Mouse (Mus musculus) ovary, postnatal 10 days (tissue): ENCODE data around the gene Tnip1.
"Not testable (repeated sequence)": the region's sequence is repeated elsewhere in the genome, so short reads cannot be mapped to it uniquely, and the experiment has no call there.

Experiments
- DNase-seq: peaks from one replicate; pipeline ENCODE4 v3.0.0; 2022; ENCODE audit warnings: low spot score

Gene Tnip1

DNA sequence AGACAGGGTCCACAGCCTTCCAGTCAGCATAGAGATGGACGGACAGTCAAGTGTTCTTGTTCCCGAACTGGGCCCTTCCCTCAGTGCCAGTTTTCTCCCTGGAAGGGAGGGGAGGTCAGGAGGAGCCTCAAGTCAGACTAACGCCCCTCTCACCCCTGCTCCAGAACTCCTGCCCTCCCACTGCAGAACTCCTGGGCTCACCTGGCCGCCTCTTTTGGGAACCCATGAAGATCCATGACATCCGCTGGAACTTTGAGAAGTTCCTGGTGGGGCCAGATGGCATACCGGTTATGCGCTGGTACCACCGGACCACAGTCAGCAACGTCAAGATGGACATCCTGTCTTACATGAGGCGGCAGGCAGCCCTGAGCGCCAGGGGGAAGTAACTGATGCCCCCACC is 53.4 kb downstream of the Tnip1 start:
- DNase-seq = no peak

DNA sequence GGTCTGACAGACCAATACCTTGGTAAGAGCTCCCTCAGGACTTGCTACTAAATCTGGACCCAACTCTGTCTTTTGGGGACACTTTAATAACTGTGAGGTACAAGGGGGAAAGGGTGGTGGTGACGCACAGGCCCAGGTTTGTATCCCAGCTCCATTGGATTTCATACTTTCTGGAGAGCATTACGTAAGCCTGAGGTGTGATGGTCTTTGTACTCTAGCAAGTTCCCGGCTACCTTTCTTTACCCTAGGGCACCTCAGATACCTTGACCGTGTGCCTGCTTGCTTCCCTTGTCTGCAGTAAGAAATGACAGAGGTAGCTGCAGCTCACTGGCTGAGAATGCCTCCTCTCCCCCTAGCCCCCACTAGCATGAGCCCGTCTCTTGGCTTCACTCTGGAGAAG is 55.5 kb downstream of the Tnip1 start:
- no peak for DNase-seq

DNA sequence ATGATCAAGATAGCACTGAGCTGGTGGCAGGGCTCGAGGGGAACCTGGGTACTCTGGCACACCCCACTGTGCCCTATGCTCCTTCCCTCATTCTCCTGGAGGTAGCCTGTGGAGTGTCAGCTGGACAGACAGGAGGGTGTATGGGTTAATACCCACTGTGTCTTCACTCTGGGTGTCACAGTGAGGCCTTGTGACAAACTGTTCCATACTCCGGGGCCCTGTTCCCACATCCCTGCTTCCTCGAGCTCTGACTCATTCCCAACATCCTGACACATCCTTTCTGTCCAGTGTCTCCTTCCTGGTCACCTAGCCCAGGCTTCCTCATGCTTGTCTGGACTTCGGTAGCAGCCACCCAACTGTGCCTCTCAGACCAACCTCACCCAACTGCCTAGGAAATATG is 56.3 kb downstream of the Tnip1 start:
- DNase-seq = no peak

DNA sequence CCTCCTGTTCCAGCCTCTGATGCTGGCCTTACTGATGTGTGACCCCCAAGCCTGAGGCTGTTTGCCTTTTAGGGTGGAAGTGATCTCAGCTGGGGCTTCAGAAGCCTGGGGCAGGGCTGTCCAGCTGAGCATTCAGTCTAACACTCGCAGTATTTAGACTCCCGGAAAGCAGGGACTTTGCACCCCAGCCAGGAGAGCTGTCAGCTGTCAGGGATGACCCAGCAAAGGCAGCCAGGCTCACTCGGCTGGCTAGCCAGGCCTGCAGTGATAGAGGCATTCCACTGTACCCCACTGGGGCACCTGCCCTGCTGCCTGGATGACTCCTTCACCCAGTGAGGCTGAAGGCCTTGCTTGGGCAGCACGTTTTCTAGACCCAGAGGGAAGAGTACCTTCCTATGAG is 56.8 kb downstream of the Tnip1 start:
- DNase-seq = no peak

DNA sequence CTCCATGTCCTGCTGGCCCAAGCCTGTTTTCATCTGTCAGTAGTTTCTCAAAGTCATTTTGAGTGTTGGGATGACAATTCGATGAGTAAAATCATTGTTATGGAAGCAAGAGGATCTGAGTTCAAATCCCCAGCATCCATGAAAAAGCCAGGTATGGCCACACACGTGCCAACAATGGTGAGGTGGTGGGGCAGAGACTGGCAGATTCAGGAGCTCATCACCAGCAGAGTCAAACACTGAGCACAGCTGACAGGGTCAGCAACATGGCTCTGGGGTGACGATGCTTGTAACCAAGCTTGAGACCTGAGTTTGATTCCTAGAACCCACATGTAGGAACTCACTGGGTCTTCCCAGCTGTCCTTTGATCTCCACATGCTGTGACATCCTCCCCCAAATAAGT is 57.6 kb downstream of the Tnip1 start:
- DNase-seq = no peak

DNA sequence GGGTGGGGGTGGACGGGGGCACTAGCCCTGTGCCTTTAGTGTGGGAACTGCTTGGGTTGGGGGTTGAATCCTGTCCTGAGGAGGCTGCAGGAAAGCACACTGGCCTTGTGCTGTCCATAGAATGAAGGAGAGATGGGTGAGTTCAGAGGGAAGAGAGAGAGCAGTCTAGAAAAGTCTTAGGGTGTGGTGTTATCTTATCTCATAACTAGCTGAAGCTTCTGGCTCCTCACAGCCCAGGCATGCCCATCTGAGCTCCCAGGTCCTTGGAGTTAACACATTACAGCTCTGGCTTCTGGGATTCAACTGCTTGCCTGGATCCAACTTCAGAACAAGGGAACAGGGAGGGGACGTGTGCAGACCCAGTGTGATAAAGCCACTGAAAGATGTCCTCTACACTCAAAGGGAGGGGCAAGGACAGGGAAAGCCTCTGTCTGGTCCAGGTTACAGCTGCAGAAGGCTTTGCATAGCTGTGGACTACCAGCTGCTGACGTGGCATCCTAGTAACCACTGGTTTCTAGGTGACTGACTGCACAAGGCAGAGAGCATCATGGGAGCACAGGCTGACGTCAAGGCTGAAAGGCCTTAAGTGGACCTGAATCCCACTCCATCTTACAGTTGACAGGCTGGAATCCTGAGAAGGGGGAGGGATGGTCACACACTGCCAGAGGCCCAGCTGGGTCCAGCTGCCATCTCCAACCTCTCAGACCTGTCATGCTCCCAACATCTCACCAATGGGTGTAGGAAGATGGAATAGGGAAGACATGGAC is 58.6 kb downstream of the Tnip1 start:
- DNase-seq = no peak

DNA sequence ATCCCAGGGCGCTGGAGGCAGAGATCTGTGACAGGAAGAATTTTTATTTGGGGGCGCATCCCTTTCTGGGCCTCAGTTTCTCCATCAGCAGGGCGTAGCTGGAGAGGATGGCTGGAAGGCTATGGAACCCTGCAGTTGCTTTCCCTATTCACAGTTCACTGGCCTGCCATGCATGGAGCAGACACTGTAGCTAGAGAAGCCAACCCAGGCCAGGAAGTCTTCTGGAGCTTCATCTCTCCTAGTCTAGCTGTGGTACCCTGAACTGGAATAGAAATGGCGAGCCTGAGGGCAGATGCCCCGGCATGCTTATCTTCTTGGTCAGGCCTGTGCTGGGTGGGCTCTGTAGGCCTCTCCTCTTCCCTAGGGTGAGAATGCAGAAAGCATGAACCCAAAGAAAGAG is 59.4 kb downstream of the Tnip1 start:
- DNase-seq = no peak

DNA sequence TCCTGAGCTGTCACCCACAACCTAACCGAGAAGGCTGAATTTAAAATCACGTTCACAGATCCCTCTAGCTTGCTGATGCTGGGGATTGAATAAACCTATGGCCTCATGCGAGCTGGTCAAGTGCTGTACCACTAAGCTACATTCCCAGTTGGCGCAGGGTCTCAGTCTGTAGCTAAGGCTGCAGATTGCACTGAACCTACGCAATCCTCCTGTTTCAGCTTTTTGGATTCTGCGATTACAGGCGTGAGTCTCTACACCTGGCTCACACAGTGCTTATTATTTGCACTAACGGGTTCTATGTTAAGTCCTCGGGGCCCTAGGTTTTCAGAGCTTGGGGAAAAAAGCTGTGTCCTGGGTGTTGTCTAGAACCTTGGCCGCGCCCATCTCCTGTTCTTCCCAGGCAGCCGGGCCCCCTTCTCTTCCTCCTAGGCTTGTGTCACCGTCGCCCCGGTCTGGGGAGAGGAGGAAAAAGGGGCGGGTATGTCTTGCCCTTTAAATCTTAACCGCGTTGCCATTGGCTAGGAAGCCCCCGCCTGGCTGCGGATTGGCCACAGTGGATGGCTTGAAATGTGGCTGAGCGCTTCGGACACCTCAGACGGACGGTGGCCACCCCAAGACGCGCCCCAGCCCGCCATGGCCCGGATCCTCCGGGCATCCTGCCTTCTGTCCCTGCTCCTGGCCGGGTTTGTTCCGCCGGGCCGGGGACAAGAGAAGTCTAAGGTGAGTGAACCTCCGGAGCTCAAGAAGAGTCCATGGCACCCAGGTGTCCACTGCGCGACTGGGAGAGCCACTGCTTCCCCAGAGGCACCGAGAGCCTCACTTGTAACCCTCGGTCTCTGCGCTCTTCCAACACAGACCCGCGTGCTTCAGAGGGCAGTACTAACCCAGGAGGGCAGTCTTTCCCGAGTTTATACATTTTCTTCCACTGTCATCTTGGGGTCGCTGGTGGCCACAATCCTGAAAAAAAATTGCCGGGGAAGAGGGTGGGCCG is 60.1 kb downstream of the Tnip1 start, which contains the start of gene Gpx3:
Gene Gpx3 (plus strand): TSS at position 121 of the 991 bp plus-strand sequence.
- no peak for DNase-seq

DNA sequence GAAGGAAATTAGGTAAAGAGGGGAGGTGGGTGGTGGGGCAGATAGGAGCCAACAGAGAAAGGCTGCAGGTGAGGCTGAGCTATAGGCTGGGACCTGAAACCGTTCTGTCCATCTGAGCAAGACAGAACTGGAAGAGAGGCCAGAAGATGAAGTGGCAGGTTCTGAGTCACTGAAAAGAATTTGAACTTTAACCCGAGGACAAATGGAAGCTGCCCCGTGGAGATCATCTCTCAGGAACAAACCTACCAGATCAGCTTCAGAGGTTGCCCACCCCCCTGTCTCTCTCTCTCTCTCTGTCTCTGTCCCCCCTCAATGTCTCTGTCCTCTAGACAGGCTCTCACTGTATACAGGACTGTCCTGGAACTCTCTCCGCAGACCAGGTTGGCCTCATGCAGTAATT is 63.1 kb downstream of the Tnip1 start:
- no peak for DNase-seq

DNA sequence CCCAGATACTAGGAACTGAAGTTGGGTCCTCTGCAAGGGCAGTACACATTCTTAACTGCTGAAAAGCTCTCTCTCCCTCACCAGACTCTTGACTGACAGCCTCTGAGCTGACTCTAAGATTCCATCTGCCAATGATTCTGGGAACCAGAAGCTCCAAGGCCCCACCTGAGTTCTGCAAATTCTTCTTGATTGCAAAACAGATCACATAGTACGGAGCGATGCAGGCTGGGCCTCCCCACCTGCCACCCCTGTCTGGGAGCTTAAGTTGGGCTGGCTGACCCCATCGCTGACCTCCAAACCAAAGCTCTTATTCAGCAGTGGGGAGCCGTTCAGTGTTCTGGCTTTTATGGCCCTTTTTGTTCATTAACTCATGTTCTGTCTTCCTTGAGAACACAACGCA is 65.2 kb downstream of the Tnip1 start:
- no peak for DNase-seq

DNA sequence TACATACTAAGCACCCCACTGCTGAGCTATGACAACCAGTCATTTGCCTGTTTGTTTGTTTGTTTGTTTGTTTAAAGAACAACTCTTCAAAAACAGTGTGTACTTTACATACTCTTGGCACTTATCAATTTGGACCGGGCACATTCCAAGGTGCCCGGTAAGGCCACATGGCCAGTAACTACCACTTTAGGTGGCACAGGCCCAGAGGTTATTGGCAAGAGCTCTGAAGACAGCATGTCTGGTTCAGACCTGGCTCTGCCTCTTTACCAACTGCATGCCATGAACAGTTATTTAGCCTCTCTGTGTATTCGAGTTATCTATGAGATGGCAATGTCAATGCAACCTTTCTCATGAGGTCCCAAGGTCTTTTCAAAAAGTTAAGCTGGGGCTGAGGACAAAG is 66.1 kb downstream of the Tnip1 start:
- not testable (repeated sequence) for DNase-seq

DNA sequence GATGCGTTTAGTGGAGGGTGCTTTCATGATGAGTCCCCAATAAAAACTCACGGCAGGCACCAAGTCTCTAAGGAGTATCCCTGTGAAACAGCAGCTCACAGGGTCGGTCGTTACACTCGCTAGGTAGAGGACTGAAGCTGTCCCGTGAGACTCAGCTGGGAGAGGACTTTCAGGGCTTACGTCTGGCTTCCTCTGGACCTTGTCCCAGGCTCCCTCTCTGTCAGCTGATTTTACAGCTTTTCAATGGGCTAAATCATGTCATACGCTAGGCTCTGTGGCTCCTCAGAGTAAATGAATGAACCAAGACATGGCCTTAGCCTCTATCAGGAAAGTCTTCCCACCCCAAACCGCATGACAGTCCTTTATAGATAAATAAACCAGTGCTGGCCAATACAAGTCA is 68.1 kb downstream of the Tnip1 start:
- DNase-seq = no peak

DNA sequence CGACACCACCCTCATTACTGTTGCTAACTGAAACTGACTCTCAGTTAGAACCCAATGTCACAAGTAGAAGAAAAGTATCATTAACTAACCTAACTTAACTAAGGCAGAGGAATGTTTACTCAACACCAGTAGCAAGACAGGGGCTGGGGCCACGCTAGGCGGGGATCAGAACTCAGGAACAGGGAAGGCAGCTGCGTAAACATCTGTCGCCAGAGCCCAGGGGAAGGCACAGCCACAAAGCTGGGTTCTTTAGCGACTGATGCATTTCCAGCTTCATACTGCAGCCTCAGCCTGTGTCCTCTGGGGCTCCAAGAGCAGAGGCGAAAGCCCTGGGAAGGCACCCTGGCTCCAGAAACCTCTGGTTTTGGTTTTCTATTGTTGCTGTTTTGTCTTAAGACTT is 70.6 kb downstream of the Tnip1 start:
- no peak for DNase-seq

DNA sequence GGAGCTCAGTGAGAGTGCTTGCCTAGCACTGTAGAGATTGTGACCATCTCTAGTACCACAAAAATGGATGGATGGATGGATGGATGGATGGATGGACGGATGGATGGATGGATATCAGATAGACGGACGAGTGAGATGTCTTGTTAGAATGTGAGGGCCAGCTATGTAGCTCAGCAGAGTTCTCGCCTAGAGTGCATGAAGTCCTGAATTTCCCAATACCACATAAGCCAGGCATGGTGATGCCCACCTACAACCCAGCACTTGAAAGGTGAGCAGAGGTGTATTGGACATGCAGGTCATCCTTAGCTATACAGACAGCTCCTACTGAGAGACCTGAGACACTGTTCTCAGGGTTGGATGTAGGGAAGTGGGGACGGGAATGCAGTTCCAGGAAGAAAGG is 71.4 kb downstream of the Tnip1 start:
- DNase-seq = no peak

DNA sequence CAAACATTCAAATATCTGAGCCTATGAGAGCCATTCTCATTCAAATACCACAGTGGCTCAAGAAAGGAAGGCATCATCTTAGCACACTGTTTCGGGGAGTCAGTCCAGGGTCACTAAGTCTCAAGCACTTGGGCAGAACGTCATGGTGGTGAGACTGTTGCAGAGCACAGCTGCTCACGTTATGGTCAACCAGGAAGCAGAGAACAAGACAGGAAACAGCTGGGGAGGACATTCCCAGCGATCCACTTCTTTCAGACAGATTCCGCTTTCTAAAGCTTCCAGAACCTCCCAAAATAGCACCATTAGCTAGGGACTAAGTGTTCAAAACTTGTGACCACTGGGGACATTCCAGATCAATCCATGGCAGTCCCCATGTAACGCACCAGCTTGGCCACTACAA is 74.8 kb downstream of the Tnip1 start:
- DNase-seq = no peak

DNA sequence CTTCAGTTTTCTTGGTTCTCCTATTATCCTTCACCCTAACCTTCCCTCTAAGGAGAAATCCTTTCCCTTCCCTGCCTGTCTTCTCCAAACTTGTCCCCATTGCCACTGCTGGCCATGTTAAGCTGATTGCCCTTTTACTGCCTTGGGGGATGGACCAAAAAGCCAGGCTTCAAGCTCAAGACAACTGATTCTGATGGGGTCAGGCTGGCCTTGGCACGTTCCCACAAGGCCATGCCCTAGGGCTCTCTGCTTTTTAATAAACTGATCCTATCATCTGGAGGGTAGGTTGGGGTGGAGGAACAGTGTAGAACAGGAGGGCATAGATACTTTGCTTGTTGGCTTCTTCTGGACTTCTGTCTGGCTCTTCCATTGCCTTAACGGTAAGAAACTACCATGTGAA is 77.3 kb downstream of the Tnip1 start:
- no peak for DNase-seq

DNA sequence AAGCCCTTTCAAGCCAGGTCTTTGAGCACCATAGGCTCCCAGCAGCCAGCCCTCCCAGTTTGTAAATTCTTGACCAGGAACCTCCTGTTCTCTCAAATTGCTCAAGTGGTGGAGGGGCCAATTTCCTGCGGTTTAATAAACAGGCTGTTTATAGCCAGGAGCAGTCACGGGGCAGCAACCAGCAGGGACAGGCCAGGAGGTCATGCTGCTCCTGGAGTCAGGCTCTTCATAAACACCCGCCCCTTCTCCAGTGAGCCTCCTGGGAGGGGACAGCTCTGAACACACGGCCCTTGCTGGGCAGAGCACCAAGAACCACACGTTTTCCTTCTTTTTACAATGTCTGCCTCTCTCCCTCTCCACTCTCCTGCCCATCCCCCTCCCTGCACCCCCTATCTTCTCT is 77.8 kb downstream of the Tnip1 start:
- DNase-seq = no peak

DNA sequence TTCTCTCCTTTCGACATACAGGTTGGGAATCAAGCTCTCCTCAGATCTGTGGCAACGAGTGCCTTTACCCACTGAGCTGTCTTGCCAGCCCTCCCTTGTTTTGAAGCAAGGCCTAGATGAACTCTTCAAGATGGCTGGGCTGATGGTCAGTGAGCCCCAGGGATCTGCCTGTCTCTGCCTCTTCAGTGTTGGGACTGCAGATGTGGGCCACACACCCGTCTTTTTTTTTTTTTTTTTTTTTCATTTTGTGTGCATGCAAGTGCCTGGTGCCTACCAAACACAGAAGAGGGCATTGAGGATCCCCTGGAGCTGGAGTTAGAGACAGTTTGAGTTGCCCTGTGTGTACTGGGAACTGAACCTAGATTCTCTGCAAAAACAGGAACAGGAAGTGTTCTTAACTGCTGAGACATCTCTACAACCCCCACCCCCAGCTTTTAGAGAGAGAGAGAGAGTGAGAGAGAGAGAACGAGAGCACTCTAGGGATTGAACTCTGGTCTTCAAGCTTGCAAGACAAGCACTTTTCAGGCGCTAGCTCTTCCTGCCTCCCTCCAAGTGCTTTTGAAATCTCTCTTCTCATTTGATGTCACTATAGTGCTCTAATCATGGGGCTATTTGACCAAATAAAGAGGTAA is 78.4 kb downstream of the Tnip1 start:
- no peak for DNase-seq

DNA sequence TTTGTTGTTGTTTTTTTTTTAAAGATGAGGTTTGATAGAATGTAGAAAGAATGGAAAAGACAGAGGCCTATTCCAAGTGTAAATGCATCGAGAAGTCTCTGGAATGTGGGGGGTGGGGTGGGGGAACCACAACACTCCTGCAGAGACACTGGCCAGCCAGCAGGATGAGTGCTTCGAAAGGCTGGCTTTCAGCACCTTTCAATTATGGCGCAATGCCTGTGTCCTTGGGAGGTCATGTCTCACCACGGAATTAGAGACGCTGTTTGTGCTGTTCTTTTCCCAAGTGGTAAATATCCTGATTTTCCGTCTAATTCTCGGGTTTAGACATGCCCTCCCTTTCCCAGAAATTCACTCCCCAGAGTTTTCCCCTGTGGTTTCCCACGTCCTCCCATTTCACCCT is 80.0 kb downstream of the Tnip1 start:
- DNase-seq = no peak

DNA sequence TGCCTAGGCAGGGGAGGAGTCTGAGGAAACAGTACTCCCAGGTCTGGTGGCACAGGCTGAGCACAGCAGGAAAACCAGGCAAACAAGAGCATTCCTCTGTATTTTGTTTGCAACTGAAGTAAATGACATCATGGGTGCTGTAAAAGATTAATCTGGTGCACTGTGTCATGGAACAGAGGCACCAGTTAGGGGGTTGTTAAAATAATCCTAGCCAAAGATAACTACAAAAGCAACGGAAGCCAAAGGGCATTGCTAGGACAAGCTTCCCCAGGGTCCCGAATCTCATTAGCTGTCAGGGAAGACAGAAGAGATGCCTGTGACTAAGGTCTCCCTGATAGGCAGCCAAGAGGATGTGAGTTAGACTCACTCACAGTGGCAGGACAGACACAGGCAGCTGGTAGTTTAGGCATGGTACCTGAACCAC is 81.7 kb downstream of the Tnip1 start:
- no peak for DNase-seq

DNA sequence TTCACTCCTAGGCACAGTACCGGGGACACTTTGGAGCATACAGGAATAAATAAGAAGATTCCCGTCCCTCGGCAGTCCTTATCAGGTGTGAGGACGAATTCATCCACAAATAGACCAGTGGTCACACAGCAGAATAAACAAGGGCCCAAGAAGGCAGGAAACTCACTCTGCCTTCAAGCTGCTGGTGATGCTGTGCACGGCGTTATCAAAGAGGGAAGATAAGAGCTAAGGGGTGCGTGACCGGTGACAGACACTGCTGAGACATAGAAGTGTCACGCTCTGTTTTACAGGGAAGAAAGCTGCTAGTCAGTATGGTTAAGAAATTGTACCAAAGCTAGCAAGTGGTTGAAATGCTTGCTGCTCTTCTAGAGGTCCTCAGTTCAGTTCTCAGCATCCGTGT is 82.8 kb downstream of the Tnip1 start:
- DNase-seq = no peak

DNA sequence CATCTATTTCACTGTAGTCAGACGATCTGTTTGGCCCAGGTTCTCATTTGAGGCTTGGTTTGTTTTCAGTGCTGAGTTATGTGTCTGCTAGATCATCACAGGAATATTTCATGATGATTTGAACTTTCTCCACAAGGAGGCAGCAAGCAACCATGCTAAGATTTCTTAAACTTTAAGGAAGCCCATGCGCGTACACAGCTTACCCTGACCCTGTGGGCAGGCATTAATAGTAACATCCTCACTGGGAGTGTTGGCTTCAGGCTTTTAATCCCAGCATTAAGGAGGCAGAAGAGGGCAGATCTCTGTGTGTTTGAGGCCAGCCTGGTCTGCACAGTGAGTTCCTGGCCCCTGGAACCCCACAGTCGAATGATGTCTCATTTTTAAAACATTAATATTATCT is 83.3 kb downstream of the Tnip1 start:
- DNase-seq = no peak

DNA sequence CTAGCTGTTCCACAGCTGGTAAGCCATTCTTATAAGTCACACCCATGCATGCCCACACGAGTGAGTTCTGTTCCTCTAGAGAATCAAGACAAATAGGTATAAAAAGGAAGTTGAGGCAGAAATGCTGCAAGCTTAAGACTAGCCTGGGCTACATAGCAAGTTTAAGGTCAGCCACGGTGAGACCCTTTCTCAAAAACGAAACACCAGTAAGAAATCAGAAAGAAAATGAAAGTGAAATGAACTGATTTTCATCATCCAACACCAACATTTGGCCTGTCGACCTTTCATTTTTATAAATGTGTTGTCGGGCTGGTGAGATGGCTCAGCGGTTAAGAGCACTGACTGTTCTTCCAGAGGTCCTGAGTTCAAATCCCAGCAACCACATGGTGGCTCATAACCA is 83.8 kb downstream of the Tnip1 start:
- DNase-seq = no peak
